Mouse (Mus musculus) small intestine, adult 2 months (tissue): Measurements from ENCODE around the gene Mapk8.

Source experiments
- CTCF ChIP-seq: fragments of 200-500 bp; IDR thresholded peaks from 2 replicates; pipeline ENCODE4 v1.5.1; 2012; ENCODE audit warnings: low read depth, mild to moderate bottlenecking, control low read depth, inconsistent platforms, low read length, moderate library complexity, mixed read lengths; ENCODE audit not compliant: insufficient replicate concordance, insufficient read length; ENCODE audit errors: extremely low read depth
- POLR2A ChIP-seq: fragments of 200-500 bp; IDR thresholded peaks from 2 replicates; pipeline ENCODE4 v1.6.1; 2012; ENCODE audit warnings: low read depth, mild to moderate bottlenecking, control low read depth, inconsistent platforms, low read length, moderate library complexity

- TF ChIP-seq POLR2A = no peak
- TF ChIP-seq CTCF = no peak
These were observed 83.3 kb downstream of the Mapk8 start for GRCm38 (mm10) chr14:33363611-33364010.
